Mouse (Mus musculus) thymus, postnatal 4 days (tissue): ENCODE measurements around the gene Adam21.
"Not testable (repeated sequence)": the region's sequence is repeated elsewhere in the genome, so short reads cannot be mapped to it uniquely, and the experiment has no call there.

Source experiments
- DNase-seq: peaks from one replicate; pipeline ENCODE4 v3.0.0; 2021

Adam21 gene

DNA sequence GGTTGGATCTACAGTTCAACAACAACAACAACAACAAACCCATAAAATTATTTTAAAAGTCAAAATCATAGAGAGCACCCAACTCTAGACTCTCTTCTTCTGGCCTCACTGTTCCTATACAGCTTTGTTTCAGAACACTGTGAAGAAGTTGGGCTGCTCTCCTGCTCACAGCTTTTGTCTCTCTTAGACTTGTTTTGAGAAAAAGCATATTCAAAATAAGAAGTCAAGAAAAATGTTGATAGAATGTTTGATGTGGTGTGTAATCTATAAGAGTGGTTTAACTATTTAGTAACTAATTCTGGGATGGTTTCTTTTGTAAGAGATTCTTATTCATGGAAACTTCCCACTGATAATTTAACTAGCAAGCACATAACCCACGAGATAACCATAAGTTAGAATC is at the start of gene Adam21:
Gene Adam21, minus strand, starts transcription at position 101 of the 400 bp plus-strand sequence.
- DNase-seq: no peak

GRCm38 (mm10) chr12:81616980-81617379 is 48.7 kb upstream of the Adam21 start:
- no peak for DNase-seq

DNA sequence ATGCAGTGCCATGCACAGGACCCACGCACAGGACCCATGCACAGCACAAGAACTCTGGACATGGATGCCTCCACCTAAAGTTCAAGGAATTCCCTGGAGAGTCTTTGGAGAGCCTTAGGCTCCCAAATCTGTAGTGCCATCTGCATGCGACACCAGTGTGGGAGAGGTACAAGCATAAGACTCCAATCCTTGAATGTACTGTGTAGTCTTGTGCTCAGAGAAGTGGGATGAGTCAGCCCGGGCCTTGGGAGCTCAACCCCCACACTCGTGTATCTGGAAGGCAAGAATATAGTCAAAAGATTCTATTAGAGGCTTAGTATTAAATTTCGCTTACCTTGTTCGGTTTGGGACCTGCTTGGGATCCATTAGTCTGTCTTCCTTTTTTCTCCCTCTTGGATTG is 47.5 kb upstream of the Adam21 start:
- no peak for DNase-seq

- DNase-seq: no peak
Measured at GRCm38 (mm10) chr12:81609445-81609844, 41.2 kb upstream of the Adam21 start.

GRCm38 (mm10) chr12:81604995-81605784 is 36.9 kb upstream of the Adam21 start:
- no peak for DNase-seq

- DNase-seq: no peak
Measured at GRCm38 (mm10) chr12:81596547-81597262, 28.4 kb upstream of the Adam21 start.

GRCm38 (mm10) chr12:81594902-81595671 is 26.8 kb upstream of the Adam21 start, which contains the start of gene Med6:
Med6 (minus strand) TSS chr12:81595008.
- DNase-seq: peak; percentile 93

GRCm38 (mm10) chr12:81567931-81568330 is 343 bp downstream of the Adam21 start:
- no peak for DNase-seq

- no peak for DNase-seq
Measured at GRCm38 (mm10) chr12:81564173-81564572, 4.1 kb downstream of the Adam21 start.

- DNase-seq: no peak
Measured at GRCm38 (mm10) chr12:81549286-81549685, 19.0 kb downstream of the Adam21 start.

DNA sequence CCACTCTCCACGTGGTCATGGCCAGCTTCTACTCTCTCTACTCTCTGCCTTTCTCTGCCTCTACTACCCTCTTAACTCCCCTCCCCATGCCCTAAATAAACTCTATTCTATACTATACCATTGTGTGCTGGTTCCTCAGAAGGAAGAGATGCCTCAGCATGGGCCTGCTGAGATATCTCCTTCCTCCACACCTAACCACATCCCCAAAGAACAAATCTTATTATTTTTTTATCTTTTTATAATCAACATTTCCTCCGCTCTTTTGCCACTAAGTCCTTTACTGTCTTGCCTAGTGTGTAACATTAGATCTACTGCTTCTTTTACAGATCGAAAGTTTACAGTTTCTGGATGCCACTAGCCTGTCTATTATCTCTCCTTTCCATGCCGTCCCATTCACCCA is 21.1 kb downstream of the Adam21 start:
- DNase-seq: no peak

GRCm38 (mm10) chr12:81533029-81533419 is 35.2 kb downstream of the Adam21 start:
- DNase-seq: no peak

DNA sequence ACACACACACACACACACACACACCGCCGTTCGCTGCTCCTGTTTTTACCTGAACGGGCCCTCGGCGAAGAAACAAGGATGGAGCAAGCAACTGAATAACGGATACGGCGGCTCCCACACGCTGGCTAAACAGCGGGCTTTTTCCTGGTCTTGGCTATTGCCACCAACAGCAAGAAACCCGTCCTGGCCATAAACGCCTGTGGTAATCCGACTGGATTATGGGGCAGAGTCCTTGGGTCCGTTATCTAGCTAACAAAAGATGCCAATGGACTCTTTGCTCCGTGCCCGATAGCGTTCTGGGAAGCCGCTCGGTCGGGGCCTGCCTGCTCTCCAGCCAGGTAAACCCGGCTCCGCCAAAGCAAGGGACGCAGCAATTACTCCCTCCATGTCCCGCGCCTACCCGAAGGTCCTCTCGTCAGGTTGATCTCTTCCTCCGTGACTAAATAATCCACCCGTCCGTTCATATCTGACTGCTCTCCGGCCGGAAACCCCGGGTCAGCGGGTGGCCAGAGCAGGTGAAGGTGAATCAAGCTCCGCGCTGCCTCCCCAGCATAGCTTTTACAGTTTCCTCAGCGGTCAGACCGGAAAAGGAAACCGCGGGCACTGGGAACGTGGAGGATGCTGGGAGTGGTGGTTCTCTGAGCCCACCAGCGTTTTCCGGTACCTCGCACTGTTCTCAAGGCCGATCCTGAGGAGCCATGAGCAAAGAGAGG is 35.8 kb downstream of the Adam21 start, which contains the start of the genes Gm20498 and Synj2bp:
Gene Gm20498, minus strand, starts transcription at position 590 of the 713 bp plus-strand sequence.
Gene Synj2bp, minus strand, starts transcription at position 596 of the 713 bp plus-strand sequence.
- peak; percentile 84 for DNase-seq

DNA sequence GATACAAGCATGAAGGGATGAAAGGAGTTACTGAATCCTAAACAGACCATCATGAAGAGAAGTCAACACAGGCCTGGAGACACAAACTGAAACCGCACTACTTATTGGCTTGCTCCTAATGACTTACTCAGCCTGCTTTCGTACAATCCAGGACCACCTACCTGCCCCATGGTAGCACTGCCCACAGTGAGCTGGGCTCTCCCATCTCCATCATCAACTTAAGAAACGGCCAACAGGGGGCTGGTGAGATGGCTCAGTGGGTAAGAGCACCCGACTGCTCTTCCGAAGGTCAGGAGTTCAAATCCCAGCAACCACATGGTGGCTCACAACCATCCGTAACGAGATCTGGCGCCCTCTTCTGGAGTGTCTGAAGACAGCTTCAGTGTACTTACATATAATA is 37.7 kb downstream of the Adam21 start:
- not testable (repeated sequence) for DNase-seq
